Comparison of ENCODE assay signal across 16 mouse cellular contexts in the genomic region with DNA sequence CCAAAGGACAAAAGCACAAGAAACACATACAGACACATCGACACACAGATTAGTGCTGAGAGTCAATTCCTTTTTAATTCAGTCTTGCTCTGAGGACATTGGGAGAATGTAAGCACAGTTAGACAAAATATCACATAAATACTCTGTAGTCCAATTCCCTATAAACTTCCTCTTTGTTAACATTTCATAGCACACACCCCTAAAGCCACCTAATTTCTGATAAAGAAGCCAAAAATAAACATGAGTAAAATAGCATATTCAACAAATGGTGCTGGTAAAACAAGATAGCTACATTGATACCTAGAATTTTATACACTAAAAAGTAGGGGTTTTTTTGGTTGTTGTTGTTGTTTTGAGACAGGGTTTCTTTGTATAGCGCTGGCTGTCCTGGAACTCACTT.
"Had no signal": no experiment of that assay in that cellular context is flagged by ENCODE, and none has a peak within 500 bp of the region (broad histone marks: within the 10 kb centered on the region; RNA-seq: fewer than 3 reads in every experiment).

No protein-coding gene starts in this region.

- H3K4me2 ChIP-seq: neural tube, embryonic 13.5 days; neural tube, embryonic 15.5 days; stomach, embryonic 15.5 days had no signal

- H3K27me3 ChIP-seq: neural tube, embryonic 13.5 days; neural tube, embryonic 15.5 days; stomach, embryonic 15.5 days had no signal

- DNase-seq: retina, postnatal 1 day; right cerebral cortex, adult 18-20 months; right cerebral cortex, postnatal 14 days; right cerebral cortex, postnatal 25 days; right cerebral cortex, postnatal 4 days; spleen, adult 18-20 months; thymus, adult 18-20 months; thymus, adult 2 months; thymus, postnatal 14 days; thymus, postnatal 25 days; thymus, postnatal 36 days; thymus, postnatal 4 days had no signal

- H3K27ac ChIP-seq: neural tube, embryonic 13.5 days; neural tube, embryonic 15.5 days; stomach, embryonic 15.5 days; stomach, postnatal 0 days had no signal

- H3K4me1 ChIP-seq: neural tube, embryonic 13.5 days; neural tube, embryonic 15.5 days; stomach, embryonic 15.5 days had no signal

- H3K36me3 ChIP-seq: neural tube, embryonic 13.5 days; neural tube, embryonic 15.5 days; stomach, embryonic 15.5 days had no signal

- H3K9me3 ChIP-seq: neural tube, embryonic 13.5 days; neural tube, embryonic 15.5 days; stomach, embryonic 15.5 days had no signal

- H3K4me3 ChIP-seq: neural tube, embryonic 13.5 days; neural tube, embryonic 15.5 days; stomach, embryonic 15.5 days had no signal

- H3K9ac ChIP-seq: neural tube, embryonic 13.5 days; neural tube, embryonic 15.5 days; stomach, embryonic 15.5 days had no signal
